Mouse (Mus musculus) MEL (cell line): Measurements from ENCODE around the gene Zfp182. TPM values are rescaled to one million over a fixed set of nuclear protein-coding genes. Genes with fewer than 3 reads are reported as not detected.
A peak's percentile ranks its signal among the peaks of the same experiment; 100 is the strongest.

ENCODE experiments used
- DNase-seq: peaks from one replicate; pipeline ENCODE4 v3.0.0; 2011; ENCODE audit warnings: low read depth, low spot score
- H3K27ac ChIP-seq: 2 replicates; pipeline ENCODE4 v1.5.1; 2012; ENCODE audit warnings: low read depth, mild to moderate bottlenecking, control low read depth, low read length, moderate library complexity; ENCODE audit not compliant: control insufficient read depth
- H3K27me3 ChIP-seq, 2 experiments: fragments of 150-350 bp in 1 of 2; sonication (generic) in 1 of 2; 2 replicates each; pipeline ENCODE4 v1.6.1; 2012; ENCODE audit warnings: low read length in 2 of 2, mild to moderate bottlenecking in 2 of 2, improper control_type of control experiment in 1 of 2, moderate library complexity in 1 of 2; ENCODE audit not compliant: insufficient read depth in 2 of 2, control insufficient read depth in 1 of 2
- H3K36me3 ChIP-seq, 2 experiments: 2 replicates each; pipeline ENCODE4 v1.6.1; 2012 to 2014; ENCODE audit warnings: low read length in 2 of 2, improper control_type of control experiment in 1 of 2, inconsistent platforms in 1 of 2, mild to moderate bottlenecking in 1 of 2; ENCODE audit not compliant: insufficient read depth in 2 of 2, control insufficient read depth in 1 of 2
- H3K4me1 ChIP-seq, 2 experiments: fragments of 150-350 bp in 1 of 2; sonication (generic) in 1 of 2; 2 replicates each; pipeline ENCODE4 v1.6.1; 2012; ENCODE audit warnings: low read length in 2 of 2, improper control_type of control experiment in 1 of 2, mild to moderate bottlenecking in 1 of 2; ENCODE audit not compliant: insufficient read depth in 2 of 2, control insufficient read depth in 1 of 2
- H3K4me3 ChIP-seq, 2 experiments: fragments of 150-350 bp in 1 of 2; sonication (generic) in 1 of 2; 2 replicates each; pipeline ENCODE4 v1.5.1; 2012; ENCODE audit warnings: low read depth in 2 of 2, low read length in 2 of 2, mild to moderate bottlenecking in 2 of 2, moderate library complexity in 2 of 2, control low read depth in 1 of 2, improper control_type of control experiment in 1 of 2; ENCODE audit not compliant: control insufficient read depth in 1 of 2, insufficient read depth in 1 of 2
- H3K79me2 ChIP-seq: 2 replicates; pipeline ENCODE4 v1.6.1; 2012; ENCODE audit warnings: mild to moderate bottlenecking, low read length, moderate library complexity; ENCODE audit not compliant: control insufficient read depth, poor library complexity, insufficient read depth
- H3K9ac ChIP-seq: 2 replicates; pipeline ENCODE4 v1.6.1; 2012; ENCODE audit warnings: low read depth, mild to moderate bottlenecking, control low read depth, low read length, moderate library complexity; ENCODE audit not compliant: control insufficient read depth, poor library complexity, severe bottlenecking
- H3K9me3 ChIP-seq: fragments of 150-350 bp; sonication (generic); replicated peaks from 2 replicates; pipeline ENCODE4 v1.6.1; 2012; ENCODE audit warnings: mild to moderate bottlenecking, low read length, improper control_type of control experiment, moderate library complexity; ENCODE audit not compliant: insufficient read depth
- BHLHE40 ChIP-seq: IDR thresholded peaks from 2 replicates; pipeline ENCODE4 v1.6.1; 2012; ENCODE audit warnings: low read depth, mild to moderate bottlenecking, inconsistent platforms, low read length, improper control_type of control experiment, borderline replicate concordance
- CHD1 ChIP-seq: IDR thresholded peaks from 2 replicates; pipeline ENCODE4 v1.6.1; 2012; ENCODE audit warnings: low read depth, mild to moderate bottlenecking, inconsistent platforms, low read length, improper control_type of control experiment
- CHD2 ChIP-seq: IDR thresholded peaks from 2 replicates; pipeline ENCODE4 v1.6.1; 2011; ENCODE audit warnings: low read length, improper control_type of control experiment
- CTCF ChIP-seq, 3 experiments: IDR thresholded peaks in 2 of 3; conservative IDR thresholded peaks in 1 of 3; 2 replicates each; pipeline ENCODE4 v1.5.1; 2011 to 2012; ENCODE audit warnings: low read length in 3 of 3, low read depth in 2 of 3, mild to moderate bottlenecking in 2 of 3, improper control_type of control experiment in 1 of 3, inconsistent platforms in 1 of 3, mixed read lengths in 1 of 3, moderate library complexity in 1 of 3; ENCODE audit not compliant: control insufficient read depth in 1 of 3, insufficient read depth in 1 of 3, poor library complexity in 1 of 3, severe bottlenecking in 1 of 3
- EP300 ChIP-seq, 2 experiments: IDR thresholded peaks; 2 replicates each; pipeline ENCODE4 v1.6.1; 2011; ENCODE audit warnings: improper control_type of control experiment in 2 of 2, low read length in 2 of 2, low read depth in 1 of 2, mild to moderate bottlenecking in 1 of 2
- GATA1 ChIP-seq: IDR thresholded peaks from 2 replicates; pipeline ENCODE4 v1.6.1; 2011; ENCODE audit warnings: low read depth, low read length, improper control_type of control experiment
- JUND ChIP-seq: IDR thresholded peaks from 2 replicates; pipeline ENCODE4 v1.6.1; 2011; ENCODE audit warnings: low read depth, mild to moderate bottlenecking, improper control_type of control experiment, low read length
- MYB ChIP-seq: IDR thresholded peaks from 2 replicates; pipeline ENCODE4 v1.6.1; 2011; ENCODE audit warnings: mild to moderate bottlenecking, low read depth, low read length, improper control_type of control experiment
- MYC ChIP-seq: IDR thresholded peaks from 2 replicates; pipeline ENCODE4 v1.6.1; 2011; ENCODE audit warnings: low read depth, mild to moderate bottlenecking, low read length, improper control_type of control experiment, moderate library complexity
- POLR2A ChIP-seq, 2 experiments: IDR thresholded peaks; 2 replicates each; pipeline ENCODE4 v1.6.1; 2011 to 2012; ENCODE audit warnings: low read length in 2 of 2, mild to moderate bottlenecking in 2 of 2, control low read depth in 1 of 2, improper control_type of control experiment in 1 of 2, low read depth in 1 of 2, moderate library complexity in 1 of 2; ENCODE audit not compliant: control insufficient read depth in 1 of 2, insufficient read depth in 1 of 2, poor library complexity in 1 of 2
- SIN3A ChIP-seq: IDR thresholded peaks from 2 replicates; pipeline ENCODE4 v1.6.1; 2012; ENCODE audit warnings: low read length, improper control_type of control experiment, inconsistent platforms
- SMC3 ChIP-seq: IDR thresholded peaks from 2 replicates; pipeline ENCODE4 v1.6.1; 2011; ENCODE audit warnings: low read depth, low read length, improper control_type of control experiment
- TAL1 ChIP-seq: IDR thresholded peaks from 2 replicates; pipeline ENCODE4 v1.6.1; 2012; ENCODE audit warnings: mild to moderate bottlenecking, inconsistent platforms, low read length, moderate library complexity, mixed read lengths
- TBP ChIP-seq: IDR thresholded peaks from 2 replicates; pipeline ENCODE4 v1.8.0; 2011; ENCODE audit warnings: low read depth, low read length, improper control_type of control experiment
- USF1 ChIP-seq: IDR thresholded peaks from 2 replicates; pipeline ENCODE4 v1.6.1; 2014; ENCODE audit warnings: low read depth, mild to moderate bottlenecking, inconsistent platforms, low read length, improper control_type of control experiment, moderate library complexity
- ZMIZ1 ChIP-seq: IDR thresholded peaks from 2 replicates; pipeline ENCODE4 v1.6.1; 2012; ENCODE audit warnings: low read depth, mild to moderate bottlenecking, inconsistent platforms, low read length, improper control_type of control experiment, moderate library complexity
- polyA plus RNA-seq, 2 experiments: library from polyadenylated mRNA; stranded (reverse) in 1 of 2; unstranded in 1 of 2; fragments of >175 nt in 1 of 2; fragments of >200 nt in 1 of 2; gene quantifications; 2 replicates each; pipeline versions ENCODE4 v1.2.1 to v1.2.4; 2012; ENCODE audit warnings: low replicate concordance in 2 of 2, low read depth in 1 of 2; ENCODE audit not compliant: insufficient read length in 2 of 2, insufficient read depth in 1 of 2, missing spikeins in 1 of 2
- total RNA-seq: library from RNA; depleted of rRNA; stranded (reverse); fragments of 300-350 nt; gene quantifications from 2 replicates; pipeline ENCODE4 v1.2.3, GENCODE M21; 2012; rRNA removed

Gene Zfp182
- total and polyA plus RNA-seq, 3 experiments: 4.5 to 5.7 TPM; not detected in 1

- Histone ChIP-seq H3K27me3 (no peaks in the 10 kb centered on the region), H3K9me3 (no peaks in the 10 kb centered on the region), H3K79me2 (no peaks in the 10 kb centered on the region), H3K9ac (no peak overlapping the region), H3K4me3 (no peak overlapping the region), H3K36me3 (peaks cover 4 to 12% of the 10 kb centered on the region in 2 experiments; a peak in 3 of 4 replicates), H3K4me1 (peaks cover 2 to 8% of the 10 kb centered on the region in 2 experiments; a peak in 2 of 4 replicates), H3K27ac (no peak overlapping the region)
- no peak for TF ChIP-seq SMC3
- peak; percentile 65 for TF ChIP-seq GATA1
- TF ChIP-seq MYC: no peak
- no peak for TF ChIP-seq CHD1
- TF ChIP-seq TAL1: no peak
- no peak for TF ChIP-seq JUND
- no peak for TF ChIP-seq TBP
- peak in 1 of 2 experiments; percentile 49; a peak in 1 of 4 replicates for TF ChIP-seq EP300 (IDR thresholded peaks at IDR 0.05; ENCODE audit: low read depth in 1 of 2, low read length in 2 of 2)
- no peak for TF ChIP-seq ZMIZ1
- TF ChIP-seq BHLHE40: no peak
- TF ChIP-seq SIN3A: no peak
- TF ChIP-seq POLR2A (IDR thresholded peaks at IDR 0.05; ENCODE audit: control insufficient read depth in 1 of 2, insufficient read depth in 1 of 2, low read depth in 1 of 2, low read length in 2 of 2, poor library complexity in 1 of 2): no peak
- TF ChIP-seq MYB: no peak
- TF ChIP-seq CTCF (IDR thresholded peaks at IDR 0.05 in 2 of 3, conservative IDR thresholded peaks at IDR 0.05 in 1 of 3; ENCODE audit: control insufficient read depth in 1 of 3, insufficient read depth in 1 of 3, low read depth in 2 of 3, low read length in 3 of 3, poor library complexity in 1 of 3, severe bottlenecking in 1 of 3): no peak
- TF ChIP-seq CHD2: no peak
- no peak for TF ChIP-seq USF1
- DNase-seq: peak; percentile 71
Observed at GRCm38 (mm10) chrX:20980901-20981300, 81.2 kb downstream of the Zfp182 start.

Other genes starting within 250 kb of the Zfp182 start
- 0.27 TPM in 1 of 2 replicates, not detected in the other for gene Timp1, start 192.2 kb downstream of the Zfp182 start, total RNA-seq
- under 1 TPM in 1 of 2 experiments, not detected in 1; 0.49 TPM for gene Timp1, start 192.2 kb downstream of the Zfp182 start, polyA plus RNA-seq
- gene Syn1, start 141.3 kb downstream of the Zfp182 start, total RNA-seq: 0.08 TPM in 1 of 2 replicates, not detected in the other
- gene Syn1, start 141.3 kb downstream of the Zfp182 start, polyA plus RNA-seq: under 1 TPM in 1 of 2 experiments, not detected in 1; 0.22 TPM
- 2.0 and 2.6 TPM in 2 replicates for gene Cfp, start 130.8 kb downstream of the Zfp182 start, total RNA-seq
- 10 to 100 TPM in 1 of 2 experiments, not detected in 1; 11.4 TPM for gene Cfp, start 130.8 kb downstream of the Zfp182 start, polyA plus RNA-seq
- gene Elk1, start 111.7 kb downstream of the Zfp182 start, total RNA-seq: 5.4 and 6.1 TPM in 2 replicates
- gene Elk1, start 111.7 kb downstream of the Zfp182 start, polyA plus RNA-seq: 10 to 100 TPM in 1 of 2 experiments, not detected in 1; 12.5 TPM
- gene Uxt, start 100.3 kb downstream of the Zfp182 start, total RNA-seq: 62.3 and 78.8 TPM in 2 replicates
- gene Uxt, start 100.3 kb downstream of the Zfp182 start, polyA plus RNA-seq: 10 to 100 TPM in 1 of 2 experiments, not detected in 1; 88.8 TPM
- not detected in 2 replicates for gene Spaca5, start 6.1 kb upstream of the Zfp182 start, total RNA-seq
- not detected for gene Spaca5, start 6.1 kb upstream of the Zfp182 start, polyA plus RNA-seq
- gene Zfp300, start 27.2 kb upstream of the Zfp182 start, total RNA-seq: not detected in 2 replicates
- not detected for gene Zfp300, start 27.2 kb upstream of the Zfp182 start, polyA plus RNA-seq
- gene Ssxa1, start 53.5 kb upstream of the Zfp182 start, total RNA-seq: not detected in 2 replicates
- not detected for gene Ssxa1, start 53.5 kb upstream of the Zfp182 start, polyA plus RNA-seq
- gene Gm21876, start 113.3 kb upstream of the Zfp182 start, total RNA-seq: not detected in 2 replicates
- not detected for gene Gm21876, start 113.3 kb upstream of the Zfp182 start, polyA plus RNA-seq